Mouse (Mus musculus) MEL (cell line): ENCODE data around the gene Atpif1. TPM values are rescaled to one million over a fixed set of nuclear protein-coding genes. Genes with fewer than 3 reads are reported as not detected.

ENCODE experiments used
- DNase-seq: peaks from one replicate; pipeline ENCODE4 v3.0.0; 2011; ENCODE audit warnings: low read depth, low spot score
- H3K27ac ChIP-seq: 2 replicates; pipeline ENCODE4 v1.5.1; 2012; ENCODE audit warnings: low read depth, mild to moderate bottlenecking, control low read depth, low read length, moderate library complexity; ENCODE audit not compliant: control insufficient read depth
- H3K27me3 ChIP-seq, 2 experiments: fragments of 150-350 bp in 1 of 2; sonication (generic) in 1 of 2; 2 replicates each; pipeline ENCODE4 v1.6.1; 2012; ENCODE audit warnings: low read length in 2 of 2, mild to moderate bottlenecking in 2 of 2, improper control_type of control experiment in 1 of 2, moderate library complexity in 1 of 2; ENCODE audit not compliant: insufficient read depth in 2 of 2, control insufficient read depth in 1 of 2
- H3K36me3 ChIP-seq, 2 experiments: 2 replicates each; pipeline ENCODE4 v1.6.1; 2012 to 2014; ENCODE audit warnings: low read length in 2 of 2, improper control_type of control experiment in 1 of 2, inconsistent platforms in 1 of 2, mild to moderate bottlenecking in 1 of 2; ENCODE audit not compliant: insufficient read depth in 2 of 2, control insufficient read depth in 1 of 2
- H3K4me1 ChIP-seq, 2 experiments: fragments of 150-350 bp in 1 of 2; sonication (generic) in 1 of 2; 2 replicates each; pipeline ENCODE4 v1.6.1; 2012; ENCODE audit warnings: low read length in 2 of 2, improper control_type of control experiment in 1 of 2, mild to moderate bottlenecking in 1 of 2; ENCODE audit not compliant: insufficient read depth in 2 of 2, control insufficient read depth in 1 of 2
- H3K4me3 ChIP-seq, 2 experiments: fragments of 150-350 bp in 1 of 2; sonication (generic) in 1 of 2; 2 replicates each; pipeline ENCODE4 v1.5.1; 2012; ENCODE audit warnings: low read depth in 2 of 2, low read length in 2 of 2, mild to moderate bottlenecking in 2 of 2, moderate library complexity in 2 of 2, control low read depth in 1 of 2, improper control_type of control experiment in 1 of 2; ENCODE audit not compliant: control insufficient read depth in 1 of 2, insufficient read depth in 1 of 2
- H3K79me2 ChIP-seq: 2 replicates; pipeline ENCODE4 v1.6.1; 2012; ENCODE audit warnings: mild to moderate bottlenecking, low read length, moderate library complexity; ENCODE audit not compliant: control insufficient read depth, poor library complexity, insufficient read depth
- H3K9ac ChIP-seq: 2 replicates; pipeline ENCODE4 v1.6.1; 2012; ENCODE audit warnings: low read depth, mild to moderate bottlenecking, control low read depth, low read length, moderate library complexity; ENCODE audit not compliant: control insufficient read depth, poor library complexity, severe bottlenecking
- H3K9me3 ChIP-seq: fragments of 150-350 bp; sonication (generic); replicated peaks from 2 replicates; pipeline ENCODE4 v1.6.1; 2012; ENCODE audit warnings: mild to moderate bottlenecking, low read length, improper control_type of control experiment, moderate library complexity; ENCODE audit not compliant: insufficient read depth
- BHLHE40 ChIP-seq: IDR thresholded peaks from 2 replicates; pipeline ENCODE4 v1.6.1; 2012; ENCODE audit warnings: low read depth, mild to moderate bottlenecking, inconsistent platforms, low read length, improper control_type of control experiment, borderline replicate concordance
- CHD1 ChIP-seq: IDR thresholded peaks from 2 replicates; pipeline ENCODE4 v1.6.1; 2012; ENCODE audit warnings: low read depth, mild to moderate bottlenecking, inconsistent platforms, low read length, improper control_type of control experiment
- CTCF ChIP-seq, 3 experiments: IDR thresholded peaks in 2 of 3; conservative IDR thresholded peaks in 1 of 3; 2 replicates each; pipeline ENCODE4 v1.5.1; 2011 to 2012; ENCODE audit warnings: low read length in 3 of 3, low read depth in 2 of 3, mild to moderate bottlenecking in 2 of 3, improper control_type of control experiment in 1 of 3, inconsistent platforms in 1 of 3, mixed read lengths in 1 of 3, moderate library complexity in 1 of 3; ENCODE audit not compliant: control insufficient read depth in 1 of 3, insufficient read depth in 1 of 3, poor library complexity in 1 of 3, severe bottlenecking in 1 of 3
- E2F4 ChIP-seq: IDR thresholded peaks from 2 replicates; pipeline ENCODE4 v1.6.1; 2011; ENCODE audit warnings: low read depth, low read length, improper control_type of control experiment, borderline replicate concordance
- ELF1 ChIP-seq: IDR thresholded peaks from 2 replicates; pipeline ENCODE4 v1.6.1; 2014; ENCODE audit warnings: low read depth, mild to moderate bottlenecking, inconsistent platforms, low read length, improper control_type of control experiment, moderate library complexity
- EP300 ChIP-seq, 2 experiments: IDR thresholded peaks; 2 replicates each; pipeline ENCODE4 v1.6.1; 2011; ENCODE audit warnings: improper control_type of control experiment in 2 of 2, low read length in 2 of 2, low read depth in 1 of 2, mild to moderate bottlenecking in 1 of 2
- ETS1 ChIP-seq: IDR thresholded peaks from 2 replicates; pipeline ENCODE4 v1.6.1; 2012; ENCODE audit warnings: low read depth, mild to moderate bottlenecking, inconsistent platforms, low read length, improper control_type of control experiment, moderate library complexity
- HCFC1 ChIP-seq: IDR thresholded peaks from 2 replicates; pipeline ENCODE4 v1.6.1; 2012; ENCODE audit warnings: low read depth, mild to moderate bottlenecking, inconsistent platforms, low read length, improper control_type of control experiment, moderate library complexity
- JUND ChIP-seq: IDR thresholded peaks from 2 replicates; pipeline ENCODE4 v1.6.1; 2011; ENCODE audit warnings: low read depth, mild to moderate bottlenecking, improper control_type of control experiment, low read length
- KAT2A ChIP-seq: conservative IDR thresholded peaks from 2 replicates; pipeline ENCODE4 v1.6.1; 2012; ENCODE audit warnings: low read depth, low read length, improper control_type of control experiment, inconsistent platforms
- MAFK ChIP-seq: IDR thresholded peaks from 2 replicates; pipeline ENCODE4 v1.6.1; 2011; ENCODE audit warnings: low read depth, mild to moderate bottlenecking, low read length, improper control_type of control experiment, borderline replicate concordance
- MAZ ChIP-seq: IDR thresholded peaks from 2 replicates; pipeline ENCODE4 v1.6.1; 2012; ENCODE audit warnings: low read depth, mild to moderate bottlenecking, inconsistent platforms, low read length, improper control_type of control experiment
- MEF2A ChIP-seq: IDR thresholded peaks from 2 replicates; pipeline ENCODE4 v1.6.1; 2014; ENCODE audit warnings: low read depth, mild to moderate bottlenecking, inconsistent platforms, low read length, improper control_type of control experiment; ENCODE audit not compliant: poor library complexity, insufficient replicate concordance, severe bottlenecking; ENCODE audit errors: extremely low read depth
- MYB ChIP-seq: IDR thresholded peaks from 2 replicates; pipeline ENCODE4 v1.6.1; 2011; ENCODE audit warnings: mild to moderate bottlenecking, low read depth, low read length, improper control_type of control experiment
- NRF1 ChIP-seq: IDR thresholded peaks from 2 replicates; pipeline ENCODE4 v1.6.1; 2014; ENCODE audit warnings: low read depth, mild to moderate bottlenecking, inconsistent platforms, low read length, improper control_type of control experiment, moderate library complexity; ENCODE audit not compliant: poor library complexity, insufficient read depth, severe bottlenecking
- POLR2A ChIP-seq, 2 experiments: IDR thresholded peaks; 2 replicates each; pipeline ENCODE4 v1.6.1; 2011 to 2012; ENCODE audit warnings: low read length in 2 of 2, mild to moderate bottlenecking in 2 of 2, control low read depth in 1 of 2, improper control_type of control experiment in 1 of 2, low read depth in 1 of 2, moderate library complexity in 1 of 2; ENCODE audit not compliant: control insufficient read depth in 1 of 2, insufficient read depth in 1 of 2, poor library complexity in 1 of 2
- POLR2AphosphoS2 ChIP-seq: IDR thresholded peaks from 2 replicates; pipeline ENCODE4 v1.6.1; 2011; ENCODE audit warnings: low read length, improper control_type of control experiment
- POLR2AphosphoS5 ChIP-seq: IDR thresholded peaks from 2 replicates; pipeline ENCODE4 v1.6.1; 2012; ENCODE audit warnings: low read depth, borderline replicate concordance, mild to moderate bottlenecking, inconsistent platforms, low read length, moderate library complexity, mixed read lengths
- RAD21 ChIP-seq: IDR thresholded peaks from 2 replicates; pipeline ENCODE4 v1.6.1; 2011; ENCODE audit warnings: mild to moderate bottlenecking, low read depth, low read length, improper control_type of control experiment
- SIN3A ChIP-seq: IDR thresholded peaks from 2 replicates; pipeline ENCODE4 v1.6.1; 2012; ENCODE audit warnings: low read length, improper control_type of control experiment, inconsistent platforms
- SMC3 ChIP-seq: IDR thresholded peaks from 2 replicates; pipeline ENCODE4 v1.6.1; 2011; ENCODE audit warnings: low read depth, low read length, improper control_type of control experiment
- TAL1 ChIP-seq: IDR thresholded peaks from 2 replicates; pipeline ENCODE4 v1.6.1; 2012; ENCODE audit warnings: mild to moderate bottlenecking, inconsistent platforms, low read length, moderate library complexity, mixed read lengths
- TBP ChIP-seq: IDR thresholded peaks from 2 replicates; pipeline ENCODE4 v1.8.0; 2011; ENCODE audit warnings: low read depth, low read length, improper control_type of control experiment
- USF1 ChIP-seq: IDR thresholded peaks from 2 replicates; pipeline ENCODE4 v1.6.1; 2014; ENCODE audit warnings: low read depth, mild to moderate bottlenecking, inconsistent platforms, low read length, improper control_type of control experiment, moderate library complexity
- USF2 ChIP-seq, 2 experiments: IDR thresholded peaks; 2 replicates each; pipeline ENCODE4 v1.6.1; 2011 to 2012; ENCODE audit warnings: improper control_type of control experiment in 2 of 2, low read length in 2 of 2, borderline replicate concordance in 1 of 2, inconsistent platforms in 1 of 2, low read depth in 1 of 2, mild to moderate bottlenecking in 1 of 2; ENCODE audit not compliant: insufficient read depth in 1 of 2
- ZC3H11A ChIP-seq: IDR thresholded peaks from 2 replicates; pipeline ENCODE4 v1.6.1; 2012; ENCODE audit warnings: low read depth, mild to moderate bottlenecking, inconsistent platforms, low read length, improper control_type of control experiment
- ZMIZ1 ChIP-seq: IDR thresholded peaks from 2 replicates; pipeline ENCODE4 v1.6.1; 2012; ENCODE audit warnings: low read depth, mild to moderate bottlenecking, inconsistent platforms, low read length, improper control_type of control experiment, moderate library complexity
- polyA plus RNA-seq, 2 experiments: library from polyadenylated mRNA; stranded (reverse) in 1 of 2; unstranded in 1 of 2; fragments of >175 nt in 1 of 2; fragments of >200 nt in 1 of 2; gene quantifications; 2 replicates each; pipeline versions ENCODE4 v1.2.1 to v1.2.4; 2012; ENCODE audit warnings: low replicate concordance in 2 of 2, low read depth in 1 of 2; ENCODE audit not compliant: insufficient read length in 2 of 2, insufficient read depth in 1 of 2, missing spikeins in 1 of 2
- total RNA-seq: library from RNA; depleted of rRNA; stranded (reverse); fragments of 300-350 nt; gene quantifications from 2 replicates; pipeline ENCODE4 v1.2.3, GENCODE M21; 2012

The Atpif1 gene
- total and polyA plus RNA-seq, 3 experiments: 566 to 730 TPM; not detected in 1

- TF ChIP-seq POLR2A (IDR thresholded peaks at IDR 0.05; ENCODE audit: control insufficient read depth in 1 of 2, insufficient read depth in 1 of 2, low read depth in 1 of 2, low read length in 2 of 2, poor library complexity in 1 of 2): no peak
- TF ChIP-seq, all 39 proteins: peak for 0
Measured at GRCm38 (mm10) chr4:132573327-132573726, 39.9 kb upstream of the Atpif1 start (continued).

GRCm38 (mm10) chr4:132571190-132571589 is 37.7 kb upstream of the Atpif1 start:
- Histone ChIP-seq H3K9ac (no peak overlapping the region), H3K4me1 (peaks cover 0 to 10% of the 10 kb centered on the region in 2 experiments; a peak in 2 of 4 replicates), H3K9me3 (no peaks in the 10 kb centered on the region), H3K79me2 (no peaks in the 10 kb centered on the region)
- TF ChIP-seq SMC3: no peak
- no peak for TF ChIP-seq ZMIZ1
- TF ChIP-seq POLR2A (IDR thresholded peaks at IDR 0.05; ENCODE audit: control insufficient read depth in 1 of 2, insufficient read depth in 1 of 2, low read depth in 1 of 2, low read length in 2 of 2, poor library complexity in 1 of 2): no peak
- TF ChIP-seq USF1: no peak
- no peak for TF ChIP-seq TAL1
- TF ChIP-seq MYB: no peak
- TF ChIP-seq NRF1: no peak
- TF ChIP-seq BHLHE40: no peak
- no peak for TF ChIP-seq CTCF (IDR thresholded peaks at IDR 0.05 in 2 of 3, conservative IDR thresholded peaks at IDR 0.05 in 1 of 3; ENCODE audit: control insufficient read depth in 1 of 3, insufficient read depth in 1 of 3, low read depth in 2 of 3, low read length in 3 of 3, poor library complexity in 1 of 3, severe bottlenecking in 1 of 3)
- no peak for TF ChIP-seq MAZ
- TF ChIP-seq, all 39 proteins: peak for 0
- H3K36me3 ChIP-seq: peaks cover 0 to 7% of the 10 kb centered on the region in 2 experiments; a peak in 2 of 4 replicates
- no peak overlapping the region for H3K27ac ChIP-seq
- no peak for DNase-seq
- H3K27me3 ChIP-seq: no peaks in the 10 kb centered on the region
- no peak overlapping the region for H3K4me3 ChIP-seq

GRCm38 (mm10) chr4:132569115-132569514 is 35.7 kb upstream of the Atpif1 start:
- H3K4me1 ChIP-seq: peaks cover 0 to 7% of the 10 kb centered on the region in 2 experiments; a peak in 2 of 4 replicates
- no peaks in the 10 kb centered on the region for H3K9me3 ChIP-seq
- peak; percentile 47 for DNase-seq
- H3K9ac ChIP-seq: no peak overlapping the region
- peaks cover 0 to 3% of the 10 kb centered on the region in 2 experiments; a peak in 1 of 4 replicates for H3K36me3 ChIP-seq
- H3K79me2 ChIP-seq: no peaks in the 10 kb centered on the region
- H3K4me3 ChIP-seq: no peak overlapping the region
- H3K27ac ChIP-seq: no peak overlapping the region
- H3K27me3 ChIP-seq: no peaks in the 10 kb centered on the region
- TF ChIP-seq SIN3A: no peak
- no peak for TF ChIP-seq ETS1
- peak; percentile 30 for TF ChIP-seq RAD21
- no peak for TF ChIP-seq ELF1
- TF ChIP-seq MAFK: no peak
- no peak for TF ChIP-seq TBP
- no peak for TF ChIP-seq EP300 (IDR thresholded peaks at IDR 0.05; ENCODE audit: low read depth in 1 of 2, low read length in 2 of 2)
- TF ChIP-seq USF2 (IDR thresholded peaks at IDR 0.05; ENCODE audit: borderline replicate concordance in 1 of 2, insufficient read depth in 1 of 2, low read depth in 1 of 2, low read length in 2 of 2): no peak
- TF ChIP-seq POLR2AphosphoS5: no peak
- TF ChIP-seq KAT2A: no peak
- no peak for TF ChIP-seq POLR2AphosphoS2
- no peak for TF ChIP-seq BHLHE40
- no peak for TF ChIP-seq MEF2A
- 0 out of 2 replicates have a peak, but pooled peaks have one; percentile 1 for TF ChIP-seq ZC3H11A
- TF ChIP-seq E2F4: no peak
- peak; percentile 39 to 63 (median 50) for TF ChIP-seq CTCF (IDR thresholded peaks at IDR 0.05 in 2 of 3, conservative IDR thresholded peaks at IDR 0.05 in 1 of 3; ENCODE audit: control insufficient read depth in 1 of 3, insufficient read depth in 1 of 3, low read depth in 2 of 3, low read length in 3 of 3, poor library complexity in 1 of 3, severe bottlenecking in 1 of 3)
- TF ChIP-seq MAZ: no peak
- TF ChIP-seq JUND: no peak
- peak; percentile 55 for TF ChIP-seq SMC3
- TF ChIP-seq TAL1: no peak
- no peak for TF ChIP-seq HCFC1
- no peak for TF ChIP-seq CHD1
